Mouse (Mus musculus): ENCODE results near the gene Cd3e. TPM values are rescaled to one million over a fixed set of nuclear protein-coding genes. Genes with fewer than 3 reads are reported as not detected.

Cd3e gene
- polyA plus RNA-seq, 1 experiment from 2014 or later = not detected

- H3K27ac ChIP-seq (replicated peaks) = no peak overlapping the region
- H3K9me3 ChIP-seq (ENCODE audit: control insufficient read depth, low read length) = no peaks in the 10 kb centered on the region
- ATAC-seq (ENCODE audit: low FRiP score, low TSS enrichment) (no peak), DNase-seq (ENCODE audit: low spot score) (no peak)
- no peak overlapping the region for H3K9ac ChIP-seq (ENCODE audit: low read length)
- 93% methylated on average over 3 of the region's 3 CpGs for WGBS
- H3K4me1 ChIP-seq (replicated peaks; ENCODE audit: control insufficient read depth, insufficient read depth) = no peaks in the 10 kb centered on the region
- TF ChIP-seq CTCF (IDR thresholded peaks at IDR 0.05; ENCODE audit: low read depth) = no peak
- no peaks in the 10 kb centered on the region for H3K27me3 ChIP-seq (ENCODE audit: control insufficient read depth, insufficient read depth, low read length)
- H3K36me3 ChIP-seq (ENCODE audit: control insufficient read depth, insufficient read depth, low read length) = peaks cover 16% of the 10 kb centered on the region
- no peak overlapping the region for H3K4me3 ChIP-seq (ENCODE audit: low read depth, low read length)
- H3K4me2 ChIP-seq (replicated peaks; ENCODE audit: low read depth) = no peak overlapping the region
These were observed 55.0 kb downstream of the Cd3e start for GRCm38 (mm10) chr9:44954432-44954831.

Other genes starting within 250 kb of the Cd3e start
- 98.1 TPM in 2 replicates for gene Arcn1, start 241.8 kb downstream of the Cd3e start, polyA plus RNA-seq (2015; fragmentation: Nextera tagmentation; extraction: Ambion mirVana)
- 55.5 and 61.9 TPM in 2 replicates for gene Ift46, start 241.7 kb downstream of the Cd3e start, polyA plus RNA-seq (2015; fragmentation: Nextera tagmentation; extraction: Ambion mirVana)
- 1.7 and 1.9 TPM in 2 replicates for gene Tmem25, start 210.3 kb downstream of the Cd3e start, polyA plus RNA-seq (2015; fragmentation: Nextera tagmentation; extraction: Ambion mirVana)
- gene Ttc36, start 206.6 kb downstream of the Cd3e start, polyA plus RNA-seq (2015; fragmentation: Nextera tagmentation; extraction: Ambion mirVana) = 8.6 and 9.2 TPM in 2 replicates
- gene Kmt2a, start 128.3 kb downstream of the Cd3e start, polyA plus RNA-seq (2015; fragmentation: Nextera tagmentation; extraction: Ambion mirVana) = 3.9 and 4.3 TPM in 2 replicates
- gene Atp5l, start 88.9 kb downstream of the Cd3e start, polyA plus RNA-seq (2015; fragmentation: Nextera tagmentation; extraction: Ambion mirVana) = 1,024 and 1,071 TPM in 2 replicates
- 11.7 and 14.3 TPM in 2 replicates for gene Ube4a, start 44.0 kb downstream of the Cd3e start, polyA plus RNA-seq (2015; fragmentation: Nextera tagmentation; extraction: Ambion mirVana)
- 0.16 and 0.39 TPM in 2 replicates for gene Cd3g, start 29.2 kb downstream of the Cd3e start, polyA plus RNA-seq (2015; fragmentation: Nextera tagmentation; extraction: Ambion mirVana)
- gene Cd3d, start 27.8 kb downstream of the Cd3e start, polyA plus RNA-seq (2015; fragmentation: Nextera tagmentation; extraction: Ambion mirVana) = 0.15 TPM in 1 of 2 replicates, not detected in the other
- 38.1 and 45.4 TPM in 2 replicates for gene Mpzl2, start 30.2 kb upstream of the Cd3e start, polyA plus RNA-seq (2015; fragmentation: Nextera tagmentation; extraction: Ambion mirVana)
- 30.8 and 31.6 TPM in 2 replicates for gene Mpzl3, start 45.6 kb upstream of the Cd3e start, polyA plus RNA-seq (2015; fragmentation: Nextera tagmentation; extraction: Ambion mirVana)
- 3.4 and 3.5 TPM in 2 replicates for gene Jaml, start 69.6 kb upstream of the Cd3e start, polyA plus RNA-seq (2015; fragmentation: Nextera tagmentation; extraction: Ambion mirVana)
- 0.84 and 0.94 TPM in 2 replicates for gene Scn2b, start 108.2 kb upstream of the Cd3e start, polyA plus RNA-seq (2015; fragmentation: Nextera tagmentation; extraction: Ambion mirVana)
- gene Scn4b, start 128.8 kb upstream of the Cd3e start, polyA plus RNA-seq (2015; fragmentation: Nextera tagmentation; extraction: Ambion mirVana) = 0.11 TPM in 2 replicates
- 0.11 and 0.12 TPM in 2 replicates for gene BC049352, start 172.4 kb upstream of the Cd3e start, polyA plus RNA-seq (2015; fragmentation: Nextera tagmentation; extraction: Ambion mirVana)
- 23.4 and 25.3 TPM in 2 replicates for gene Tmprss4, start 194.5 kb upstream of the Cd3e start, polyA plus RNA-seq (2015; fragmentation: Nextera tagmentation; extraction: Ambion mirVana)